Mouse (Mus musculus) liver, embryonic 14.5 days (tissue): ENCODE data around the gene Sdk1. TPM values are rescaled to one million over a fixed set of nuclear protein-coding genes. Genes with fewer than 3 reads are reported as not detected.
A peak's percentile ranks its signal among the peaks of the same experiment; 100 is the strongest.

Experiments used
- ATAC-seq: fragments of 200-750 bp; cut with Nextera tagmentation; 2 replicates; pipeline ENCODE4 v1.8.0; 2017; ENCODE audit warnings: moderate number of reproducible peaks, mild to moderate bottlenecking, moderate library complexity; ENCODE audit not compliant: insufficient read depth
- DNase-seq, 3 experiments: peaks; one replicate each; pipeline ENCODE4 v3.0.0-alpha.2; 2012 to 2013; ENCODE audit warnings: low read depth in 3 of 3, low spot score in 3 of 3
- H3K27ac ChIP-seq: fragments of 300-500 bp; sonication (generic); 2 replicates; pipeline ENCODE4 v1.5.1; 2014; ENCODE audit warnings: moderate library complexity, mild to moderate bottlenecking, control low read depth, inconsistent platforms
- H3K27me3 ChIP-seq: fragments of 300-500 bp; sonication (generic); 2 replicates; pipeline ENCODE4 v1.6.1; 2014; ENCODE audit warnings: mild to moderate bottlenecking, low read length, moderate library complexity; ENCODE audit not compliant: control insufficient read depth, insufficient read depth
- H3K36me3 ChIP-seq: fragments of 300-500 bp; sonication (generic); replicated peaks from 2 replicates; pipeline ENCODE4 v1.6.1; 2014; ENCODE audit warnings: low read depth; ENCODE audit not compliant: control insufficient read depth, insufficient read depth
- H3K4me1 ChIP-seq, 2 experiments: fragments of 200-500 bp in 1 of 2; fragments of 300-500 bp in 1 of 2; sonication (generic) in 1 of 2; replicated peaks; 2 replicates each; pipeline ENCODE4 v1.6.1; 2012 to 2014; ENCODE audit warnings: antibody characterized with exemption in 1 of 2, inconsistent platforms in 1 of 2, low read length in 1 of 2; ENCODE audit not compliant: control insufficient read depth in 2 of 2, insufficient read depth in 2 of 2
- H3K4me2 ChIP-seq: fragments of 300-500 bp; sonication (generic); 2 replicates; pipeline ENCODE4 v1.6.1; 2014; ENCODE audit warnings: low read depth, mild to moderate bottlenecking, control low read depth, moderate library complexity
- H3K4me3 ChIP-seq, 2 experiments: fragments of 200-500 bp in 1 of 2; fragments of 300-500 bp in 1 of 2; sonication (generic) in 1 of 2; 2 replicates each; pipeline ENCODE4 v1.5.1; 2012 to 2014; ENCODE audit warnings: low read depth in 2 of 2, low read length in 2 of 2, mild to moderate bottlenecking in 2 of 2, control low read depth in 1 of 2, inconsistent platforms in 1 of 2, moderate library complexity in 1 of 2; ENCODE audit not compliant: insufficient read depth in 1 of 2
- H3K9ac ChIP-seq: fragments of 300-500 bp; sonication (generic); replicated peaks from 2 replicates; pipeline ENCODE4 v1.6.1; 2014; ENCODE audit warnings: mild to moderate bottlenecking, control low read depth, moderate library complexity
- H3K9me3 ChIP-seq: fragments of 300-500 bp; sonication (generic); 2 replicates; pipeline ENCODE4 v1.6.1; 2016; ENCODE audit warnings: low read length, mixed read lengths; ENCODE audit not compliant: control insufficient read depth
- CTCF ChIP-seq: IDR thresholded peaks from 2 replicates; pipeline ENCODE4 v1.5.1; 2016; ENCODE audit warnings: antibody characterized with exemption, low read depth, control low read depth
- EP300 ChIP-seq: IDR thresholded peaks from 2 replicates; pipeline ENCODE4 v1.6.1; 2016; ENCODE audit warnings: antibody characterized with exemption, low read depth
- WGBS: fragments of 180-500 bp; shearing (Covaris S2); extraction: QIAGEN DNeasy Blood & Tissue Kit; methylation state at CpG from one replicate; pipeline ENCODE4 v1.1.7; 2014; ENCODE audit not compliant: insufficient replicate concordance; 5-methylcytosine and 5-hydroxymethylcytosine counted together
- polyA plus RNA-seq, 2 experiments: library from polyadenylated mRNA; depleted of rRNA in 1 of 2; stranded (reverse) in 1 of 2; unstranded in 1 of 2; fragments of >200 nt; fragmentation: Nextera tagmentation in 1 of 2; extraction: Ambion mirVana in 1 of 2; gene quantifications; 2 replicates each; pipeline versions ENCODE4 v1.2.1 to v1.2.3; 2012 to 2014

Gene Sdk1
- polyA plus RNA-seq, 2 experiments = 0.01 to 0.25 TPM

- Histone ChIP-seq H3K27ac (no peak overlapping the region), H3K27me3 (no peaks in the 10 kb centered on the region), H3K4me2 (no peak overlapping the region), H3K4me1 (no peaks in the 10 kb centered on the region), H3K9ac (no peak overlapping the region), H3K36me3 (no peaks in the 10 kb centered on the region), H3K9me3 (no peaks in the 10 kb centered on the region; the same call in 1 of the 2 replicates), H3K4me3 (no peak overlapping the region)
- WGBS = 61% methylated on average over 12 of the region's 12 CpGs
- TF ChIP-seq CTCF = peak; percentile 51
- TF ChIP-seq EP300 = no peak
- ATAC-seq = no peak
- no peak for DNase-seq
Observed at GRCm38 (mm10) chr5:142220851-142221503, 979.7 kb downstream of the Sdk1 start.

DNA sequence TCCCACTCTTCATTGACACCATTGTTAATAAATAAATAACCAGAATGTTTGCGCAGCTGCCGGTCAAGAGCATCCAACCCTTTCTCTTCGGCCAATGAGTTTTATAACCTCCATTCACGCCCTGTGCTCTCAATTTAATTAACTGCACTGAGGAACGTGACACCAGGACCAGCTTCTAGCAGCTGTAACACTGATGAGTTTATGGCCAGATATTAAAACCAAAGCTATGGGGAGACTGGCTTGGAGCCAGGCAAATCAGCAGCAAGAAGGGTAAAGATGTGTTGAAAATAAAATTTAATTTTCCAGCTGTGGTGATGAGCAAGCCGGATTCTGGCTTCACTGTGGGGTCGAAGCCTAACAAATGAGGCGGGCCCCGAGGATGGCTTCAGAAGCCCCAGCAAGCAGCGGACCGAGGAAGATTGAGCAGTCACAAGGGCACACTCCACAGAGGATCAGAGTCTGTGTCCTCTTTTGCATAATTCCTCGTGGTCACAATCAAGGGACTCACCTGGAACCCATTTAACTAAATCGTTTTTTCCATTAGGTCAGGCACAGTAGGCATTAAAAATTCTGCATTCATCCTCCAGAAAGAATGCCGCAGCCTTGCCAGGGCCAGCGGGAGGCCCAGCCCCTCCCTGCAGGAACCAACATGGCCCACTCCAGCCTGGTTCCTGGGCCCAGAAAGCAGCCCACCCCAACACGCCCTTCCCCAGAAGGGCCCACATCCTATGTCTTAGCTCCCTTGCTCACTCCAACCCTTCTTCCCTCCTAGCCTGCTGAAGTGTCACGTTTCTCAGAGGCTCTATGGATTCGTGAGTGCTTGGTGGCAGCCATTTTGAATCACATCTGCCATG is 987.9 kb downstream of the Sdk1 start:
- no peaks in the 10 kb centered on the region for H3K27me3 ChIP-seq
- H3K4me1 ChIP-seq = no peaks in the 10 kb centered on the region
- no peak for TF ChIP-seq EP300
- no peak for TF ChIP-seq CTCF
- no peak overlapping the region for H3K27ac ChIP-seq
- no peak overlapping the region for H3K4me3 ChIP-seq
- H3K9ac ChIP-seq = no peak overlapping the region
- DNase-seq (no peak), ATAC-seq (no peak)
- 70% methylated on average over 18 of the region's 18 CpGs for WGBS
- H3K9me3 ChIP-seq = no peaks in the 10 kb centered on the region
- no peak overlapping the region for H3K4me2 ChIP-seq
- H3K36me3 ChIP-seq = no peaks in the 10 kb centered on the region

GRCm38 (mm10) chr5:142229811-142230205 is 988.5 kb downstream of the Sdk1 start:
- H3K4me1 ChIP-seq = no peaks in the 10 kb centered on the region
- no peaks in the 10 kb centered on the region for H3K9me3 ChIP-seq
- ATAC-seq = no peak
- no peak for TF ChIP-seq CTCF
- no peak for TF ChIP-seq EP300
- H3K9ac ChIP-seq = no peak overlapping the region
- H3K27ac ChIP-seq = no peak overlapping the region
- H3K36me3 ChIP-seq = no peaks in the 10 kb centered on the region
- no peaks in the 10 kb centered on the region for H3K27me3 ChIP-seq
- DNase-seq = no peak
- WGBS = 72% methylated on average over 8 of the region's 8 CpGs
- H3K4me3 ChIP-seq = no peak overlapping the region
- H3K4me2 ChIP-seq = no peak overlapping the region

DNA sequence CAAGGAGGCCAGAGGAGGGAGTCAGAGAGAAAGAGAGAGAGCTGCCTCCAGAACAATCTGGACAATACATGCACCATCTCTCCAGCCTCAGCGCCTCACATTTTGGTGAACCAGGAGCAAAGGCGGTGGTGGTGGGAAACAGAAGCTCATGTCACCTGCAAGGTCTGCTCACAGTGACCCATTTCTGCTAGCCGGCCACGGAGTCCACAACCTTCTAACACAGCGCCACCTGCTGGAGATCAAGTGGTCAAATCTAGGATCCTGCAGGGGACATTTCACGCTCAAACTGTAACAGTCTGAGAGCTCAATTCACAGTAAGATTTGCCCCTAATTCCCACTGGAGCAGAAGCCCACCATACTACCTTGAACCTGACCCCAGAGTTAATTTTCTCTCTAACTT is 999.0 kb downstream of the Sdk1 start:
- Histone ChIP-seq H3K27ac (no peak overlapping the region), H3K4me2 (no peak overlapping the region)

DNA sequence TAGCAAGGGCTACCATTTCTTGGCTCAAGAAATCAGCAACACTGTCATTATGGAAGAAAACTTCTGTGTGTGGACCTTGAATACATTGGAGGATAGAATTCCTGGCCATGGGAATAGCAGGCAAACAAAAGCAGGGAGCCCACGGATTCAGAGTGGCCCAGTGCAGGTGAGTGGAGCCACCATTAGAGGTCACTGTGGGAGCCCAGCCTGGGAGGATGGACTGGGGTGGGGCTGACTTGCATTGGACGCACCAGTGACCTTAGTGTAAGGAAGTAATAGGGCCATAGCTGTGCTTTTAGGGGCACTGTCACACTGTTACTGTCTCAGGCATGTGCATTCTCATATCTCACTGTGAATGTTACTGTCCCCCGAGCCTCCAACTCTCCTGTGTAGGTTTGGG is 1001.3 kb downstream of the Sdk1 start:
- H3K4me1 ChIP-seq = no peaks in the 10 kb centered on the region
- no peak overlapping the region for H3K9ac ChIP-seq
- DNase-seq (no peak), ATAC-seq (no peak)
- 34% methylated on average over 3 of the region's 3 CpGs for WGBS
- no peaks in the 10 kb centered on the region for H3K36me3 ChIP-seq
- TF ChIP-seq EP300 = no peak
- TF ChIP-seq CTCF = no peak
- H3K9me3 ChIP-seq = no peaks in the 10 kb centered on the region
- no peak overlapping the region for H3K27ac ChIP-seq
- no peak overlapping the region for H3K4me3 ChIP-seq
- H3K27me3 ChIP-seq = no peaks in the 10 kb centered on the region
- no peak overlapping the region for H3K4me2 ChIP-seq

More for the DNA sequence above, 999.0 kb downstream of the Sdk1 start:
- WGBS = 70% methylated on average over 6 of the region's 6 CpGs
- H3K9me3 ChIP-seq = no peaks in the 10 kb centered on the region
- no peaks in the 10 kb centered on the region for H3K36me3 ChIP-seq
- H3K27me3 ChIP-seq = no peaks in the 10 kb centered on the region
- ATAC-seq (no peak), DNase-seq (no peak)
- H3K4me1 ChIP-seq = no peaks in the 10 kb centered on the region
- no peak overlapping the region for H3K9ac ChIP-seq
- TF ChIP-seq EP300 (no peak), CTCF (0 out of 2 replicates have a peak, but pooled peaks have one; percentile 12)
- H3K4me3 ChIP-seq = no peak overlapping the region
